Mouse (Mus musculus): ENCODE measurements around the gene Nars2. TPM values are rescaled to one million over a fixed set of nuclear protein-coding genes. Genes with fewer than 3 reads are reported as not detected.

Gene Nars2
- total RNA-seq, 4 experiments from 2014 or later, result 20.5 to 30.9 (median 24.3) TPM

GRCm38 (mm10) chr7:97072061-97072460 lies 120.8 kb downstream of the Nars2 start:
- no peak for DNase-seq

GRCm38 (mm10) chr7:97074974-97075373 lies 123.7 kb downstream of the Nars2 start:
- no peak for DNase-seq

- no peak for DNase-seq
Measured at GRCm38 (mm10) chr7:97076977-97077376, 125.7 kb downstream of the Nars2 start.

DNA sequence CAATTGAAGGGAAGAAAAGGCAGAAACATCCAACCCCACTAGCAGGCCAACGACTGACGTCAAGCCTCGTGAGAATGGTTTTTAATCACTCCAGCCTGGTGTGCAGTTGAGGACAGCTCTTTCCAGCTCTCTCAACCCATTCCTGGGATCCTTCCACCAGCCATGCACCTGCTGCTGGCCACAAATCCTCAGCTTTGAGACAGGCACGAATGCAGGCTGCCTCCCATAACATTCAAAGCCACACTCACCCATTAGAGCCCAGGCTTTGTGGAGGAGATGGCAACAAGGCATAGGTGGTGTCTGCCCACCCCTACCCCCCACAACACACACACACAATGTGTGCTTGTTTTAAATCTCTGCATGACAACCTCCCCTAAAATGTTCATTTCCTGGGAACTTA lies 127.4 kb downstream of the Nars2 start:
- no peak for DNase-seq

DNA sequence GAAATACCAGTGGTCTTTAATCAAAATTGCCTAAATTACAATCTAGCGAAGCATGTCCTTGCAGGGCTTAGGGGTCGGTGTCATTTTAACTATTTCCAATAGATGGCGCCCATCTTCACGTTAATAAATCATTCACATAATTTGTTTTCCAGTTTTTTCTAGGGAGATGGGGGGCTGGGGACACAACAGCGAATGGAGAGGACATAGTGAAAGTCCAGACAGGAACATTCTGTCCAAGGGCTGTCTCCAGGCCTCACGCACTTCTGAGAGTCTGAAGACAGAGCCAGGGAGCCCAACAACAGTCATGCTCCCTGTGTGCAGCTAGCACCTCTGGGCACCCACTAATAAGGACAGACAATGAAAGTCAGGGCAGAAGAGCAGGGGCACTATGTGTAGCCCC lies 127.8 kb downstream of the Nars2 start:
- DNase-seq, result no peak

DNA sequence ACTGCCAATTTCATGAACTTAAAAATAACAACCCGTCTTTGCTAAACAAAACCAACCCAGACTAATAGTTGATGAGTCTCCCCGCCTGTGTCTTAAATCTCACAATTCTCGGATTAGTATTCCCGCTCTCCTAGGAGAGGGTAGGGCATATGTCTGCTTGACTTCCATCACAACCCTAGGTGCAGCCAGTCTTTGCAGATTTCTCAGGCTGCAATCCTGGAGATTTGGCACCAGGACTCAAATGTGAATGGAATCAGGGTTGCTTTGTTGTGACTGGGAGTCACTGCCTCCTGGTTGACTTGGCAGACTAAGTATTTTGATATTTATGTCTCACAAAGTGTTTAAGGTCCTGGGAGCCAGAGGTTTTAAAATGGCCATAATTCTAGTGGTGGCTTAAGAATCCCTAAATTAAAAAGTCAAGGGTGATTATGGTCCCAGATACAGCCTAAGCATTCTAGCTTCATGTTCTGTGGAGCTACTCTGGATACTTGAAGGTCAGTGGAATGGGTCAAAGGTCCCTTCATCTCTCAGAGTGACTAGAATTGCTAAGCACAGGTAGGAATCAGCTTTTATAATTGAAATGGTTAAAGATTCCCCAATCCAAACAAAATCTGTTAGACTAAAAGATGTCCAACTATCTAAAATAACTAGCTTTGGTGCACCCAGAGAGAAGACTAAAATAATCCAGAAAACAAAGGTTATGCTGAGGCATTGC lies 128.5 kb downstream of the Nars2 start:
- DNase-seq, result no peak

DNA sequence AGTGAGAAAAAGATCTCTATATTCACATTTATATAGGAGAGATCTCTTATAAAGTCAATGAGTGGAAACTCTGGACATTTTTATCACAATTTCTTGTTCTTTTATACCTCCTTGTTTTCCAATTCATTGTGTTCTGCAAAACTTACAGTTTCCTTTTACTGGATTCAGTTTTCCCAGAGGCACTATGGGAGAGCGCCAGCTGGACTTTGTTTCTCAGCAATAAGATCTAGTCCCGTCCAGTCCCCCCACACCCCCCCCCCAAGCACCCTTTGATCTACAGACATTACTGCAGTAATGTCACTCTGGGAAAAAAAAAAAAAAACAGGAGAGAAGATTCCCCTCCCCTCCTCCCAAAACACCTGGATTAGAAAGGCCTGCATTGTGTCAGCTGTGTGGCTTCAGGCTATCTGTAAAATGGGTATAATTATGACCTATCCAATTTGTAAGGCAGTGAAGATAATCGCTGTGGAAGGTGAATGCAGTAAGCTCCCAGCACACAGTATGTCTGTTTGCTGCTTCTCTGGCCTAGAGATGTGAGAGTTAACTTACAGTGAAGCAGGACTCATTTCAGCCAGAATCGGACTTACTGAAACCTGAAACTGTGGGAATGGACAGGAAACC lies 129.4 kb downstream of the Nars2 start:
- no peak for DNase-seq

DNA sequence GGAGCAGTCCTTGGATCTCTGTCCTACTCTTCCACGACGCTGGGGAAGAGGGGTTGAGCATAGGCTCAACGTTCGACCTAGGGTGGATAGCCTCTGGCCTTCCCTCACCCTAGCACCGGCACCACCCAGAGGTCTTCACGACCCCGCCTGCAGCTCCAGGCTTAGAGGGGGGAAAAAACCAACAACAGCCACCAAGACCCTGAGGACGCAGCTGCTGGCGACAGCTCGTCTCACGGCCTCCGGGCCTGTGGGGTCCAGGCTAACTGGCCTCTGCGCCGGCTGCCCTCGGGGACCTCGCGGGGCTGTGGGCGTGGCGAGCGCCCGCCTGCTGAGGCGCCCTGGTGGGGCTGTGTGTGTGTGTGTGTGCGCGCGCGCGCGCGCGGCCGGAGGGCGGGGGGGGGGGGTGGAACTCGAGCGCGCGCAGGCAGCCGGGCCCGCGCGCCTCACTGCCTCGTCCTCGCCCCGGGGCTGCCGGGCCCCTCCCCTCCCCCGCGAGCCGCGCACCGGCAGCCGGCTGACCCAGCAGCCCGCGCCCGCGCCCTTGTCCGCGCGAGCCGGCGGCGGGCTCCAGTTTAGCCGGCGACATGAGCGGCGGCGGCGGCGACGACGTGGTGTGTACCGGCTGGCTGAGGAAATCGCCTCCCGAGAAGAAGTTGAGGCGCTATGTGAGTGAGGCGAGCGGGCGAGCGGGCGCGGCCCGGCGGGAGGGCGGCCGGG lies 130.1 kb downstream of the Nars2 start, which contains the start of gene Gab2:
Gene Gab2 (plus strand): TSS at position 345 of the 717 bp plus-strand sequence.
- peak; percentile 63 for DNase-seq

GRCm38 (mm10) chr7:97081959-97082218 lies 130.6 kb downstream of the Nars2 start:
- no peak for DNase-seq

DNA sequence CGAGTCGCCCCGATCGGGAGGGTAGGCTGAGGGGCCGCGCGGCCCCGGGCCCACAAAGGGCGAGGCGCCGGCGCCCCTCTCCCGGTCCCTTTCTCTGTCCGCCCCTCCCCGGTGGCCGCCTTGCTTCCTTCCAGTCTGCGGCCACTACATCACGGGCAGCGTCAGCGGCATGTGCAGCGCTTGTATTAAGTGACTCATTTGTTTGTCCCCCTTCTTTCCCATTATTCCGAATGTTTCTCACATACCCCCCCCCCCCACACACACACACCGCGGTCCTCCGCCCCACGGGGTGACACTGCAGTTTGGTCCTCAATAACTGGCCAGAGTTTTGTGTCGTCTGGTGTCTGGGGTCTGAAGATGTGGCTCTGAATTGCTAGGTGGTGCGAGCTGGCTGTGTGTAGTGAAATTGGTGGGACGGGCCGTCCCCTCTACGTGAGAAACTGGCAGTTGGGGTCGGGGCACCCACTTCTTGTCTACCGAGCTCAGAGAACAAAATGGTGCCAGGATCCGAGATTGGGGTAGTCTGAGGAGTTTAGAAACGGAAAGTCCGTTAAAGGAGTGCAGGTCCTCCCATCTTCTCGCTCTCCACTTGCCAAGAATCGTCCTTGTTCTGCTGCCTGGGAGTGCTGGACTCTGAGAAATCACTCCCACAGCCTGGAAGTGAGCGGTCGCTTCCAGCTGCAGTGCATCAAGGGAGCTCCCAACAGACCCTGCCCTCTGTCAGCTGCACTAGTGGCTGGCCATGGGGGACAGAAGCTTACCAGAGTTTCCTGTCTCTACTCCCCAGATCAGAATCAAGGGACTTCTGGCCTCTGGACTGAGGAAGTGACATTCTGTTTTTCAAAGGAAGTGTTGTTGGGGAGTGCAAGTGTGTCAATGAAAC lies 131.2 kb downstream of the Nars2 start:
- DNase-seq, result peak; percentile 49

GRCm38 (mm10) chr7:97083579-97083978 lies 132.3 kb downstream of the Nars2 start:
- no peak for DNase-seq

GRCm38 (mm10) chr7:97084181-97084580 lies 132.9 kb downstream of the Nars2 start:
- DNase-seq, result no peak

DNA sequence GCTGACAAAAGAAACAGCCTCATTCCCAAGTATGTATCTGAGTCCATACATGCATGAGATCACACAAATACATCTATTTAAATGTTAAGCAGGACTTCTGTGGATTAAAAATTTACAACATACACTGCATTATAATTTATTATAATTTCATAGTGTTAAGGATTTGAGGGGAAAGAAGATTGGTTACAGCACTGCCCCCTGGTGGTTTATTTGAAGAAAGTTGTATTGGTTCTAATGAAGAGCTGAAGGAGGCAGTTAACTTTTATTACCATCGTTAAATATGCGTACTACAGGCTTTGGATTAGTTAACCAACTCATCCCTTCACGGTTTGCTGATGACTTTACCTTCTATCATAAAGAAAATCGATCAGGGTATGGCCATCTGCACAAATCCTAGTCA lies 134.0 kb downstream of the Nars2 start:
- DNase-seq, result no peak

DNA sequence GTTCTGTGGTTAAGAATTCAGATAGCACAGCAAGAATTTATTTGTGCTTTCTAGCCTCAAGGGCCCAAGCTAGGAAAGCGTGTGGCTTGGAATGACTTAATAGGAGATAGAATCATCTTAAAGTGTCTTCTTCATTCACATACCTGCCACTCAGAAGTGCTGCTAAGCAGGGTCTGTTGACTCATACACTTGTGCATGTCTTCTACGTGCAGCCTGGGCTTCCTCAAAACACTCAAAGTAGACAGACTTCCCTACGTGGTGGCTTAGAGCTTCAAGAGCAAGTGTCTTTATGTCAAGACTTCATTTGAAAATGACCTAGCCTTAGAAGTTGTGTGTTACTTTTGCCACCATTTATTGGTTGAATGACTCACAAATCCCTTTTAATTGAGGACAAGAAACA lies 142.9 kb downstream of the Nars2 start:
- no peak for DNase-seq

DNA sequence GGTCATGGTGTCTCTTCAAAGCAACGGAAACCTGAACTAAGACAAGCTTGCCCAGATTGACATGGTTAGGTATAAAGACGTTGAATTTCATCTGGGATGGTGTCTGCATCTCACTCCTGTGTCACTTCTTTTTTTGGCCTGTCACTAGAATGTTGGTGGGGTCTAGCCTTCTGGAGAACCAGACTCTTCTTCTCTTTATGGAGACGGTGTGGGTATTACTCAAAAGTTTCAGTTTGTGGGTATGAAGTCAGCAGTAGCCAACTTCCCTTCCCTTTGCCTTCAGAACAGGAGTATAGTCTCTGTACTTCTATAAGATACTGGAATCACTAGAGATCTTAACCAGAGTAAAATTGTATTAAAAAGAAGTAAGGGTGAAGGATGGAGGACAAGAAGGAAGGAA lies 156.8 kb downstream of the Nars2 start:
- DNase-seq, result no peak

Other genes with a start within 250 kb of the Nars2 start
- 10 to 100 TPM; 19.3 to 24.7 (median 20.9) TPM for gene Gab2, start 130.1 kb downstream of the Nars2 start, total RNA-seq (2022)